Mouse (Mus musculus) bone marrow, adult 2 months (tissue): ENCODE results near the gene Snx27. TPM values are rescaled to one million over a fixed set of nuclear protein-coding genes. Genes with fewer than 3 reads are reported as not detected.

Experiments used
- H3K27ac ChIP-seq: fragments of 200-500 bp; 2 replicates; pipeline ENCODE4 v1.5.1; 2012; ENCODE audit warnings: low read depth, mild to moderate bottlenecking, control low read depth, inconsistent platforms, low read length; ENCODE audit not compliant: control insufficient read depth, poor library complexity, insufficient read depth
- H3K4me1 ChIP-seq: fragments of 200-500 bp; 2 replicates; pipeline ENCODE4 v1.6.1; 2011; ENCODE audit warnings: low read length; ENCODE audit not compliant: control insufficient read depth, insufficient read depth
- H3K4me3 ChIP-seq: fragments of 200-500 bp; replicated peaks from 2 replicates; pipeline ENCODE3; 2011; ENCODE audit warnings: mild to moderate bottlenecking, low read depth, low read length, control low read depth; ENCODE audit not compliant: control insufficient read depth
- CTCF ChIP-seq: fragments of 200-500 bp; IDR thresholded peaks from 2 replicates; pipeline ENCODE4 v1.5.1; 2011; ENCODE audit warnings: low read length, control low read depth; ENCODE audit not compliant: control insufficient read depth, insufficient read depth
- POLR2A ChIP-seq: fragments of 200-500 bp; IDR thresholded peaks from 2 replicates; pipeline ENCODE4 v1.6.1; 2011; ENCODE audit warnings: low read depth, mild to moderate bottlenecking, control low read depth, low read length, borderline replicate concordance; ENCODE audit not compliant: control insufficient read depth
- WGBS: fragments of 180-500 bp; shearing (Covaris S2); methylation state at CpG from one replicate; pipeline ENCODE4 v1.1.7; 2018; 5-methylcytosine and 5-hydroxymethylcytosine counted together
- polyA plus RNA-seq: library from polyadenylated mRNA; stranded (reverse); fragments of >200 nt; gene quantifications from 2 replicates; pipeline ENCODE4 v1.2.4, GENCODE M21; 2011; ENCODE audit warnings: low replicate concordance; ENCODE audit not compliant: missing spikeins, insufficient read depth, insufficient read length

The Snx27 gene
- polyA plus RNA-seq, 1 experiment: 14.1 TPM

DNA sequence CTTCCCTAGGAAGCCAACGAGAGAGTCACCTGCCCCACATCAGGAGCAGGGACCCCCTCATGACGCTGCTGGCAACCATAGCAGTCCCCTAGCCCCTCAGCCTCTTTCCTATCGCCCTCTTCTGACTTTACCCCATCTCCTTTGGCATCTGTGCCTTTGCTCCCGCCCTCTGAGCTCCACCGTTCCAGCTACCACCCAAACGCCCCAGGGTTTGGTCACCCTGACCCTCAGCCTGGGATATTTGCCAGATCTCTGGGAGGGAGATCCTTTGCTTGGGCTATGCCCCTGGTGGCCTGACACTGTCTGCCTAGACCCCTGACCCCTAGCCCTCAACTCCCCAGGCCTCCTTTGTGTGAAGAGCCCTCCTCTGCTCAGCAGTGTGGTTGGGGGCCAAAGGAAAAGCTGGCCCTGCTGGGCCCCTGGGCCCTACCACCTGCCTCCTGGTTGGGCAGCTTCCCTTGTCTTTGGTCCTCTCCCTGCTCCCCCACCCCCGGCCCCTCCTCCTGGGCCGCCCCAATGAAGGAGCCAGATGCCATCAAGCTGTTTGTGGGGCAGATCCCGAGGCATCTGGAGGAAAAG is 103.8 kb downstream of the Snx27 start:
- 17% methylated on average over 9 of the region's 9 CpGs for WGBS
- no peak for TF ChIP-seq CTCF
- TF ChIP-seq POLR2A: no peak
- H3K27ac ChIP-seq: no peak overlapping the region
- no peaks in the 10 kb centered on the region for H3K4me1 ChIP-seq
- no peak overlapping the region for H3K4me3 ChIP-seq

GRCm38 (mm10) chr3:94477981-94478422 is 104.5 kb downstream of the Snx27 start, which contains the start of gene Celf3:
Celf3 (plus strand) TSS chr3:94478295.
- TF ChIP-seq CTCF (no peak), POLR2A (no peak)
- H3K4me1 ChIP-seq: no peaks in the 10 kb centered on the region
- no peak within 1 kb of the TSS for H3K27ac ChIP-seq
- no peak within 1 kb of the TSS for H3K4me3 ChIP-seq
- WGBS: 4% methylated on average over 14 of the region's 14 CpGs

DNA sequence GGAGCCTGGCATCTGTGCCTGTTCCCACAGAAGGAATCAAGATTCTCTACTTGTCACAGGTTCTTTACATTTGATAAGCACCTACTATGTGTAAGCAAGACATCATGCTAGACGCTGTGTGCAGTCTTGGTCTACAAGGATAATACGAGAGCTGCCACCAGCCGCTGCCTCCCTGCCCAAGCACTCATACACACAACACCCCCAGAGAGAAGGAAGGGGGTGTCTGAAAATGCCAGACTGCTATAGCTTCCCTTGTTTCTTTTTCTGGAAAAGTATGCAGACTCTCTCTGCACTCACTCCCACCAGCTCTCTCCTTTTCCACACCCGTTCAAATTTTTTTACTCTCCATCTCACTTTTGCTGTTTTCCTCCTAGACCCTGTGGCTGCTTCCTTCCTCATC is 105.1 kb downstream of the Snx27 start:
- 64% methylated on average over 4 of the region's 4 CpGs for WGBS
- H3K4me1 ChIP-seq: no peaks in the 10 kb centered on the region
- TF ChIP-seq CTCF (no peak), POLR2A (no peak)

GRCm38 (mm10) chr3:94476301-94477035 is 106.0 kb downstream of the Snx27 start:
- H3K4me3 ChIP-seq: no peak overlapping the region
- TF ChIP-seq CTCF (no peak), POLR2A (no peak)
- 64% methylated on average over 8 of the region's 8 CpGs for WGBS
- H3K27ac ChIP-seq: no peak overlapping the region
- no peaks in the 10 kb centered on the region for H3K4me1 ChIP-seq

More for the DNA sequence above, 105.1 kb downstream of the Snx27 start:
- Histone ChIP-seq H3K27ac (no peak overlapping the region), H3K4me3 (no peak overlapping the region)

- WGBS: 64% methylated on average over 5 of the region's 5 CpGs
- Histone ChIP-seq H3K4me3 (no peak overlapping the region), H3K4me1 (no peaks in the 10 kb centered on the region), H3K27ac (no peak overlapping the region)
- TF ChIP-seq CTCF (no peak), POLR2A (no peak)
Measured at GRCm38 (mm10) chr3:94473567-94474232, 108.8 kb downstream of the Snx27 start.

- no peak overlapping the region for H3K4me3 ChIP-seq
- no peak overlapping the region for H3K27ac ChIP-seq
- TF ChIP-seq CTCF (no peak), POLR2A (no peak)
- H3K4me1 ChIP-seq: no peaks in the 10 kb centered on the region
- 69% methylated on average over 10 of the region's 10 CpGs for WGBS
Measured at GRCm38 (mm10) chr3:94473115-94473505, 109.4 kb downstream of the Snx27 start.

DNA sequence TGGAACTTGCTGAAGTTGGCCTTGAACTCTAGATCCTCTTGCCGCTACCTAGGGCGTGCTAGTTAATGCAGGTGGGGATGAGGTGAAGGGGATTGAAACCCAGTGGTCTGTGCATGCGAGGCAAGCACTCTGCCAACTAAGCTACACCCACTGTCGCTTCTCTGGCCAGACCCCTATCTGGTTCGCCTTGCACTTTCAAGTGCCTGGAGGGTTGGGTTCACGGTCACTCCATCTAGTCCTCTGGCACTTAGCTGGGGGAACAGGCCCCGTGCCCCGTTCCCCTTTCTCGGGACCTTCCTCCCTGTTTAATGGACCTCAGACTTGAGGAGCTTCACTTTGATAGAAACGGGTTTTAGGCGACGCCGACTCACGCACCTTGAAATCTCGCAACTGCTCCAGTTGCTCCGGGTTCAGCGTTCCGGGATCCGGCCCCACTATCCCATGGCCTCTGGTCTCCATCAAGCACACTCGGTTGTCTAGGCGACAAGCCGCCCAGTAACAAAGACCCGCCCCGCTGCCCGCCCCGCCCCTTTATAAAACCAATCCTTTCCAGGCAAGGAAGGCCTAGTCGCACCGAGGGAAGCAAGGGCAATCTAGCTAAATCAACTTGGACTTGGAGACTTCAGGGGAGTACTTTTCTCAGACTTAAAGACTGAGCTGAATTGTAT is 109.9 kb downstream of the Snx27 start:
- H3K27ac ChIP-seq: no peak overlapping the region
- H3K4me3 ChIP-seq: no peak overlapping the region
- no peaks in the 10 kb centered on the region for H3K4me1 ChIP-seq
- 31% methylated on average over 28 of the region's 28 CpGs for WGBS
- TF ChIP-seq POLR2A (no peak), CTCF (no peak)

- WGBS: 38% methylated on average over 3 of the region's 3 CpGs
- H3K27ac ChIP-seq: no peak overlapping the region
- H3K4me1 ChIP-seq: no peaks in the 10 kb centered on the region
- no peak for TF ChIP-seq CTCF
- no peak for TF ChIP-seq POLR2A
- H3K4me3 ChIP-seq: no peak overlapping the region
Measured at GRCm38 (mm10) chr3:94468931-94469330, 113.6 kb downstream of the Snx27 start.
